Mouse (Mus musculus): ENCODE measurements around the gene Suds3. TPM values are rescaled to one million over a fixed set of nuclear protein-coding genes. Genes with fewer than 3 reads are reported as not detected.

The Suds3 gene
- polyA plus RNA-seq, 1 experiment from 2014 or later: 36.8 TPM

GRCm38 (mm10) chr5:117113330-117113729 lies 2.6 kb downstream of the Suds3 start:
- Histone ChIP-seq H3K4me1 (ENCODE audit: control insufficient read depth, insufficient read depth, low read length) (no peaks in the 10 kb centered on the region), H3K27me3 (ENCODE audit: control insufficient read depth, insufficient read depth, low read length) (no peaks in the 10 kb centered on the region), H3K4me3 (ENCODE audit: low read depth, low read length) (no peak overlapping the region), H3K9ac (ENCODE audit: low read depth, low read length) (no peak overlapping the region), H3K27ac (ENCODE audit: low read depth, low read length) (no peak overlapping the region), H3K9me3 (replicated peaks; ENCODE audit: control insufficient read depth, low read length) (no peaks in the 10 kb centered on the region), H3K4me2 (no peak overlapping the region), H3K36me3 (ENCODE audit: control insufficient read depth, insufficient read depth, low read length) (peaks cover 11% of the 10 kb centered on the region)
- 85% methylated on average over 7 of the region's 7 CpGs for WGBS (ENCODE audit: insufficient replicate concordance)
- no peak for ATAC-seq (replicated peaks; ENCODE audit: insufficient number of reproducible peaks, low FRiP score, low TSS enrichment)

GRCm38 (mm10) chr5:117111774-117112112 lies 4.2 kb downstream of the Suds3 start:
- no peak overlapping the region for H3K4me3 ChIP-seq (ENCODE audit: low read depth, low read length)
- no peak overlapping the region for H3K9ac ChIP-seq (ENCODE audit: low read depth, low read length)
- no peak overlapping the region for H3K27ac ChIP-seq (ENCODE audit: low read depth, low read length)
- no peaks in the 10 kb centered on the region for H3K27me3 ChIP-seq (ENCODE audit: control insufficient read depth, insufficient read depth, low read length)
- H3K36me3 ChIP-seq (ENCODE audit: control insufficient read depth, insufficient read depth, low read length): peaks cover 15% of the 10 kb centered on the region
- WGBS (ENCODE audit: insufficient replicate concordance): 95% methylated on average over 7 of the region's 7 CpGs
- H3K9me3 ChIP-seq (replicated peaks; ENCODE audit: control insufficient read depth, low read length): no peaks in the 10 kb centered on the region
- H3K4me1 ChIP-seq (ENCODE audit: control insufficient read depth, insufficient read depth, low read length): no peaks in the 10 kb centered on the region
- ATAC-seq (replicated peaks; ENCODE audit: insufficient number of reproducible peaks, low FRiP score, low TSS enrichment): no peak
- no peak overlapping the region for H3K4me2 ChIP-seq

- no peak for ATAC-seq (replicated peaks; ENCODE audit: insufficient number of reproducible peaks, low FRiP score, low TSS enrichment)
These were observed 4.7 kb downstream of the Suds3 start for GRCm38 (mm10) chr5:117111064-117111773.

GRCm38 (mm10) chr5:117109522-117109921 lies 6.4 kb downstream of the Suds3 start:
- 86% methylated on average over 8 of the region's 8 CpGs for WGBS (ENCODE audit: insufficient replicate concordance)
- Histone ChIP-seq H3K27me3 (ENCODE audit: control insufficient read depth, insufficient read depth, low read length) (no peaks in the 10 kb centered on the region), H3K9me3 (replicated peaks; ENCODE audit: control insufficient read depth, low read length) (no peaks in the 10 kb centered on the region), H3K27ac (ENCODE audit: low read depth, low read length) (no peak overlapping the region), H3K4me2 (no peak overlapping the region), H3K9ac (ENCODE audit: low read depth, low read length) (no peak overlapping the region), H3K4me3 (ENCODE audit: low read depth, low read length) (no peak overlapping the region), H3K4me1 (ENCODE audit: control insufficient read depth, insufficient read depth, low read length) (no peaks in the 10 kb centered on the region), H3K36me3 (ENCODE audit: control insufficient read depth, insufficient read depth, low read length) (peaks cover 27% of the 10 kb centered on the region)
- no peak for ATAC-seq (replicated peaks; ENCODE audit: insufficient number of reproducible peaks, low FRiP score, low TSS enrichment)

More at GRCm38 (mm10) chr5:117111064-117111773, 4.7 kb downstream of the Suds3 start:
- Histone ChIP-seq H3K27ac (ENCODE audit: low read depth, low read length) (no peak overlapping the region), H3K4me2 (no peak overlapping the region), H3K9ac (ENCODE audit: low read depth, low read length) (no peak overlapping the region), H3K9me3 (replicated peaks; ENCODE audit: control insufficient read depth, low read length) (no peaks in the 10 kb centered on the region), H3K4me1 (ENCODE audit: control insufficient read depth, insufficient read depth, low read length) (no peaks in the 10 kb centered on the region), H3K27me3 (ENCODE audit: control insufficient read depth, insufficient read depth, low read length) (no peaks in the 10 kb centered on the region), H3K36me3 (ENCODE audit: control insufficient read depth, insufficient read depth, low read length) (peaks cover 16% of the 10 kb centered on the region), H3K4me3 (ENCODE audit: low read depth, low read length) (no peak overlapping the region)
- WGBS (ENCODE audit: insufficient replicate concordance): 85% methylated on average over 16 of the region's 16 CpGs

DNA sequence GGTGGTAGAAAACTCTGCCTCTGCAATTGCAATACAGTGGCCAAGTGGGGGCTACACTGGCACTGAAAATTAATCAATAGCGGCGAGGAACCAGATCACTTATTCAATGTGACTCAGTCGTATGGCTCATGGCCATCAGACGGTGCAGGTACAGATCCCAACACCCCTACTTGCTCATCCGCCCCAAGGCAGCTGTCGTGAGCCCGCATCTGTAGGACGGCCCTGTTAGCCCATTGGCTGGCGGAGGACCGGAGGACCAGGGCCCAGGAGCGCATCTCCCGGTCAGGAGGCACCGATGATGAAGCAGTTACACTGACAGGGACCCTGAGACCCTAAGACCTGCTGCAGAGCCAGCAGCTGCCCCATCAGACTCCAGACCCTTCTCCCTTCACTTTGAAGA lies 7.2 kb downstream of the Suds3 start:
- no peak overlapping the region for H3K4me3 ChIP-seq (ENCODE audit: low read depth, low read length)
- no peak for ATAC-seq (replicated peaks; ENCODE audit: insufficient number of reproducible peaks, low FRiP score, low TSS enrichment)
- 92% methylated on average over 13 of the region's 13 CpGs for WGBS (ENCODE audit: insufficient replicate concordance)
- H3K27ac ChIP-seq (ENCODE audit: low read depth, low read length): no peak overlapping the region
- H3K4me1 ChIP-seq (ENCODE audit: control insufficient read depth, insufficient read depth, low read length): no peaks in the 10 kb centered on the region
- H3K4me2 ChIP-seq: no peak overlapping the region
- H3K36me3 ChIP-seq (ENCODE audit: control insufficient read depth, insufficient read depth, low read length): peaks cover 32% of the 10 kb centered on the region
- H3K9ac ChIP-seq (ENCODE audit: low read depth, low read length): no peak overlapping the region
- no peaks in the 10 kb centered on the region for H3K9me3 ChIP-seq (replicated peaks; ENCODE audit: control insufficient read depth, low read length)
- no peaks in the 10 kb centered on the region for H3K27me3 ChIP-seq (ENCODE audit: control insufficient read depth, insufficient read depth, low read length)

GRCm38 (mm10) chr5:117108292-117108691 lies 7.6 kb downstream of the Suds3 start:
- 93% methylated on average over 13 of the region's 13 CpGs for WGBS (ENCODE audit: insufficient replicate concordance)
- no peak for ATAC-seq (replicated peaks; ENCODE audit: insufficient number of reproducible peaks, low FRiP score, low TSS enrichment)

DNA sequence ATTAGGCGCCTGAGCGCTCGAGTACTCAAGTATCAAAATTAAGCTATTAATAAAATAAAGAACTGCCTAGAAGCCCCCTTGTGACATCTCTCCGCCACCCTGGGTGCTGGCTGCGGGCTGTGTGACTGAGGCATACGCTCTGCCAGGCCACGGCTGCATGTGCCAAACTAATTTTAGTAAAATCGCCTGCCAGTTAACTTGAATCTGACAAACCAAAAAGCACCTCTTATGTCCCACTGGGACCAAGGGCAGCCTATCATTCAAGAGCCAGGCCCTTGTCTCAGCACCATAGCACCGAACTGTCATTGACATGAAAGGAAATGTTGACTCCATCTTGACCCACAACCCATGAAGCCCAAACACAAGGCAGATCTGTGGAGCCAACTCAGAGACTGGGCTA lies 10.2 kb downstream of the Suds3 start:
- Histone ChIP-seq H3K4me1 (ENCODE audit: control insufficient read depth, insufficient read depth, low read length) (no peaks in the 10 kb centered on the region), H3K9ac (ENCODE audit: low read depth, low read length) (no peak overlapping the region), H3K27ac (ENCODE audit: low read depth, low read length) (no peak overlapping the region), H3K9me3 (replicated peaks; ENCODE audit: control insufficient read depth, low read length) (no peaks in the 10 kb centered on the region), H3K36me3 (ENCODE audit: control insufficient read depth, insufficient read depth, low read length) (peaks cover 38% of the 10 kb centered on the region), H3K4me2 (no peak overlapping the region), H3K4me3 (ENCODE audit: low read depth, low read length) (no peak overlapping the region), H3K27me3 (ENCODE audit: control insufficient read depth, insufficient read depth, low read length) (no peaks in the 10 kb centered on the region)
- ATAC-seq (replicated peaks; ENCODE audit: insufficient number of reproducible peaks, low FRiP score, low TSS enrichment): no peak
- WGBS (ENCODE audit: insufficient replicate concordance): 85% methylated on average over 9 of the region's 9 CpGs

More at GRCm38 (mm10) chr5:117108292-117108691, 7.6 kb downstream of the Suds3 start:
- Histone ChIP-seq H3K4me2 (no peak overlapping the region), H3K27ac (ENCODE audit: low read depth, low read length) (no peak overlapping the region), H3K9ac (ENCODE audit: low read depth, low read length) (no peak overlapping the region), H3K4me1 (ENCODE audit: control insufficient read depth, insufficient read depth, low read length) (no peaks in the 10 kb centered on the region), H3K36me3 (ENCODE audit: control insufficient read depth, insufficient read depth, low read length) (peaks cover 36% of the 10 kb centered on the region), H3K27me3 (ENCODE audit: control insufficient read depth, insufficient read depth, low read length) (no peaks in the 10 kb centered on the region), H3K4me3 (ENCODE audit: low read depth, low read length) (no peak overlapping the region), H3K9me3 (replicated peaks; ENCODE audit: control insufficient read depth, low read length) (no peaks in the 10 kb centered on the region)

- no peak for ATAC-seq (replicated peaks; ENCODE audit: insufficient number of reproducible peaks, low FRiP score, low TSS enrichment)
- Histone ChIP-seq H3K4me1 (ENCODE audit: control insufficient read depth, insufficient read depth, low read length) (no peaks in the 10 kb centered on the region), H3K27me3 (ENCODE audit: control insufficient read depth, insufficient read depth, low read length) (no peaks in the 10 kb centered on the region), H3K27ac (ENCODE audit: low read depth, low read length) (no peak overlapping the region), H3K9me3 (replicated peaks; ENCODE audit: control insufficient read depth, low read length) (no peaks in the 10 kb centered on the region), H3K4me2 (no peak overlapping the region), H3K4me3 (ENCODE audit: low read depth, low read length) (no peak overlapping the region), H3K36me3 (ENCODE audit: control insufficient read depth, insufficient read depth, low read length) (peaks cover 40% of the 10 kb centered on the region), H3K9ac (ENCODE audit: low read depth, low read length) (no peak overlapping the region)
- 91% methylated on average over 12 of the region's 12 CpGs for WGBS (ENCODE audit: insufficient replicate concordance)
These were observed 11.6 kb downstream of the Suds3 start for GRCm38 (mm10) chr5:117104329-117104728.
